Mouse (Mus musculus) megakaryocyte, embryonic 14.5 days (primary cell): ENCODE data around the gene Fam83e. TPM values are rescaled to one million over a fixed set of nuclear protein-coding genes. Genes with fewer than 3 reads are reported as not detected.
A peak's percentile ranks its signal among the peaks of the same experiment; 100 is the strongest.

Source experiments
- H3K27me3 ChIP-seq: replicated peaks from 2 replicates; pipeline ENCODE3; 2012; ENCODE audit warnings: inconsistent platforms
- H3K36me3 ChIP-seq: replicated peaks from 2 replicates; pipeline ENCODE3; 2012; ENCODE audit warnings: low read length, inconsistent platforms, mixed read lengths
- H3K4me1 ChIP-seq: 2 replicates; pipeline ENCODE4 v1.6.1; 2012; ENCODE audit warnings: inconsistent platforms
- H3K4me3 ChIP-seq: replicated peaks from 2 replicates; pipeline ENCODE3; 2012; ENCODE audit warnings: moderate library complexity, mild to moderate bottlenecking, inconsistent platforms
- H3K9me3 ChIP-seq: 2 replicates; pipeline ENCODE4 v1.6.1; 2012; ENCODE audit warnings: inconsistent platforms
- FLI1 ChIP-seq: IDR thresholded peaks from 2 replicates; pipeline ENCODE4 v1.6.1; 2012; ENCODE audit warnings: low read length, inconsistent platforms, mixed read lengths
- GATA1 ChIP-seq: IDR thresholded peaks from 3 replicates; pipeline ENCODE4 v1.6.1; 2012; ENCODE audit warnings: mixed read lengths, low read length, inconsistent platforms, borderline replicate concordance
- polyA plus RNA-seq: library from polyadenylated mRNA; stranded (reverse); fragments of >175 nt; gene quantifications from 2 replicates; pipeline ENCODE4 v1.2.3, GENCODE M21; 2012; ENCODE audit warnings: low replicate concordance; ENCODE audit not compliant: insufficient read depth

Gene Fam83e
- polyA plus RNA-seq, 1 experiment: not detected

- H3K36me3 ChIP-seq: no peaks in the 10 kb centered on the region
- H3K27me3 ChIP-seq: peaks cover 36% of the 10 kb centered on the region
- H3K9me3 ChIP-seq: peaks cover 8% of the 10 kb centered on the region
- no peak overlapping the region for H3K4me3 ChIP-seq
- TF ChIP-seq FLI1 (no peak), GATA1 (no peak)
- peaks cover 33% of the 10 kb centered on the region for H3K4me1 ChIP-seq
Measured at GRCm38 (mm10) chr7:45748110-45748509, 27.1 kb downstream of the Fam83e start.

DNA sequence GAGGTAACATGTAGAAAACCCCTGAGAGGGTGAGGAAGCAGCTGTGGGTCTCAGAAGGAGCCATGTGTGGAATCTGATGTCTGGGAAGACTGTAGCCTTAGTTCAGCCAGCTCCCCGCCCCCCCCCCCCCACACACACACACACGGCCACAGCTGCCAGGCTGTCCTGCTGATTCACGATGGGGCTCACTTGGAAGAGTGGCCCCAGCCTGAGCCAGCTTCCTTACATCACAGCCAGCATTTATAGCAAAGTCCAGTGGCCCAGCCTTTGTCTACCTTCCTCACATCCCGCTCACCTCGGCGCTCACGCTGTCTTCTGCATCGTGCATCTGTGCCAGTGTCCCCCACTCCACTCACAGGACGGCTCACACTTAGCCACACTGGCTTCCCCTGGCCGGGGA is 28.4 kb downstream of the Fam83e start:
- Histone ChIP-seq H3K27me3 (peaks cover 37% of the 10 kb centered on the region), H3K4me3 (peak overlapping the region; percentile 79), H3K36me3 (no peaks in the 10 kb centered on the region), H3K4me1 (peaks cover 33% of the 10 kb centered on the region), H3K9me3 (peaks cover 15% of the 10 kb centered on the region)
- TF ChIP-seq GATA1 (no peak), FLI1 (no peak)

DNA sequence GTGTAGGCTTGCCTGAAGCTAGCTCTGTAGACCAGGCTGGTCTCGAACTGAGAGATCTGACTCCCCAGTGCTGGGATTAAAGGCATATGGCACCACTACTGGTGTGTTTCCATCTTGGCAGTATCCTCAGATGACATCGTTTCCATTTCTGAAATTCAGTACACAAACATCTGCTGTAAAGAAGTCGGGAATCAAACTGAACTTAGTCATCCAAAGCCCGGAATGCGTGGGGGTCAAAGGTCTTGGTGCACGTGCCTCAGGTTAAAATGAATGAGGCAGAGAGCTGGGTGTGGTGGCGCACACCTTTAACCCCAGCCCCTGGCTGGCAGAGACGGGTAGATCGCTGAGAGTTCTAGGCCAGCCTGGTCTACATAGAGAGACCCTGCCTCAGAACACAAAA is 29.1 kb downstream of the Fam83e start:
- H3K36me3 ChIP-seq: no peaks in the 10 kb centered on the region
- peaks cover 35% of the 10 kb centered on the region for H3K27me3 ChIP-seq
- H3K4me1 ChIP-seq: peaks cover 33% of the 10 kb centered on the region
- no peak overlapping the region for H3K4me3 ChIP-seq
- peaks cover 15% of the 10 kb centered on the region for H3K9me3 ChIP-seq
- TF ChIP-seq GATA1: no peak

GRCm38 (mm10) chr7:45755703-45756102 is 34.7 kb downstream of the Fam83e start:
- Histone ChIP-seq H3K4me3 (no peak overlapping the region), H3K4me1 (peaks cover 9% of the 10 kb centered on the region; the same call in 1 of the 2 replicates), H3K27me3 (peaks cover 55% of the 10 kb centered on the region), H3K9me3 (peaks cover 7% of the 10 kb centered on the region; the same call in 1 of the 2 replicates), H3K36me3 (no peaks in the 10 kb centered on the region)
- TF ChIP-seq FLI1 (no peak), GATA1 (no peak)

DNA sequence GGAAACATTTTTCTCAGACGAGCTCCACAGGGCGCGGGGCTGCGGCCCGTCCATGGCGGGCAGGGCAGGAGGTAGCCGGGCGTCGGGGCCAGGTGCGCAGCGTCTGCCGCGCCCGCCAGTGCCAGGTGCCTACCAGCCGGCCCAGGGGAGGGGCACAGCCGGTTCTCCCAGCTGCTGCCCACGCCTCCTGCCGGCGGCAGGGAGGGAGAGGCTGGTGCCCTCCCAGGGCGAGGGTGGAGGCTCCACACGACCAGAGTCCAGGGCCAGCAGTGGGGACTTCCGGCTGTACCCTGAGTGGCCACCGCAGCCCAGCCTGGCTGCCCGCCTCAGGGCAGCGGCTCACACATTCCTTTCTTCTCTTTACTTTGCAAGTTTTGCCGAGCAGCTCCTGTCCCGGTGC is 38.4 kb downstream of the Fam83e start:
- H3K9me3 ChIP-seq: no peaks in the 10 kb centered on the region
- H3K27me3 ChIP-seq: peaks cover 48% of the 10 kb centered on the region
- H3K4me3 ChIP-seq: no peak overlapping the region
- H3K4me1 ChIP-seq: peaks cover 7% of the 10 kb centered on the region; the same call in 1 of the 2 replicates
- TF ChIP-seq FLI1: no peak
- no peak for TF ChIP-seq GATA1
- no peaks in the 10 kb centered on the region for H3K36me3 ChIP-seq

DNA sequence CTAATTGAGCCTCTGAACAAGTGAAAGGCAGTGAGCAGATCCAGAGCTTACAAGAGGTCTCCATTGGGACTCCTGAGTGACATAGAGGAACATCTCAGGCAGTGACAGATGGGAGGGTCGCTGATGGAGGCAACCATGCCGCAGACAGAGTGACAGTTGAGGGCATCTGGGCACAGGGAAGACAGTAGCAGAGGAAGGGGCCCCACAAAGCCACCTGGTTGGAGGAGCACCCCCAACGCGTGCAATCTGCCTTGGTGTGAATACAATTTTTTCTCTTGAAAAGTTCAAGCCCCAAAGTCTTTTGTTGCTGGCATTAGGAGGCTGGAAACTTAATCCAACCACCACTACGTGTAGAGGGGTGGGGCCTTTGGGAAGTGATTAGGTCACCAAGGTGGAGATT is 39.1 kb downstream of the Fam83e start:
- H3K36me3 ChIP-seq: no peaks in the 10 kb centered on the region
- TF ChIP-seq FLI1 (no peak), GATA1 (no peak)
- peaks cover 50% of the 10 kb centered on the region for H3K27me3 ChIP-seq
- no peaks in the 10 kb centered on the region for H3K9me3 ChIP-seq
- no peak overlapping the region for H3K4me3 ChIP-seq
- H3K4me1 ChIP-seq: peaks cover 7% of the 10 kb centered on the region; the same call in 1 of the 2 replicates

DNA sequence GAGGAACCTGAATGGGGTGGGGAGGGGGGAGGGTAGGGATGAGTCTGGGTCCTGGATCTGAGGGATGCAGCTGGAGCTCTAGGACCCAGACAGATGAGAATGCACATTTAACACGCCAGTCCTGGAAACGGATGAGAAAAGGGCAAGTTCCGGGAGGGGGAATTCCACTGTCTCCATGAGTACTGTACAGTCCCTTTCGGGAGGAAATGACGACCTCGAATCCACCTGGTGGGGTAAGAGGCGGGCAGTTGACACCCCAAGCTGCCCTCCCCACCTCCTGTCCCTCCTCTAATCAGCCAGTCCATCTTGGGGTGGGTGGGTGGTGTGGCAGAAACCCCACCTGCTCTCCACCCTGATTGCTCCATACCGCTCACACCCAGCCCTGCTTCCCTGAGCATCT is 45.0 kb downstream of the Fam83e start:
- Histone ChIP-seq H3K9me3 (peaks cover 8% of the 10 kb centered on the region), H3K4me1 (peaks cover 15% of the 10 kb centered on the region), H3K4me3 (no peak overlapping the region), H3K36me3 (no peaks in the 10 kb centered on the region), H3K27me3 (peaks cover 36% of the 10 kb centered on the region)
- TF ChIP-seq FLI1 (no peak), GATA1 (no peak)

- H3K27me3 ChIP-seq: peaks cover 37% of the 10 kb centered on the region
- peaks cover 8% of the 10 kb centered on the region for H3K9me3 ChIP-seq
- no peak overlapping the region for H3K4me3 ChIP-seq
- H3K36me3 ChIP-seq: no peaks in the 10 kb centered on the region
- peaks cover 22% of the 10 kb centered on the region for H3K4me1 ChIP-seq
- TF ChIP-seq GATA1 (no peak), FLI1 (no peak)
Measured at GRCm38 (mm10) chr7:45766764-45767163, 45.8 kb downstream of the Fam83e start.

GRCm38 (mm10) chr7:45767500-45767899 is 46.5 kb downstream of the Fam83e start:
- Histone ChIP-seq H3K4me1 (peaks cover 23% of the 10 kb centered on the region), H3K27me3 (peaks cover 39% of the 10 kb centered on the region), H3K36me3 (no peaks in the 10 kb centered on the region), H3K9me3 (peaks cover 8% of the 10 kb centered on the region), H3K4me3 (no peak overlapping the region)
- TF ChIP-seq FLI1: no peak
- TF ChIP-seq GATA1: no peak

GRCm38 (mm10) chr7:45770427-45771082 is 49.5 kb downstream of the Fam83e start:
- Histone ChIP-seq H3K4me3 (no peak overlapping the region), H3K9me3 (peaks cover 15% of the 10 kb centered on the region), H3K4me1 (peaks cover 28% of the 10 kb centered on the region), H3K27me3 (peaks cover 55% of the 10 kb centered on the region), H3K36me3 (no peaks in the 10 kb centered on the region)
- TF ChIP-seq GATA1 (no peak), FLI1 (no peak)
